Mouse (Mus musculus) heart, postnatal 0 days (tissue): ENCODE data around the gene Rtp3. TPM values are rescaled to one million over a fixed set of nuclear protein-coding genes. Genes with fewer than 3 reads are reported as not detected.

Experiments used
- ATAC-seq: fragments of 200-750 bp; cut with Nextera tagmentation; 2 replicates; pipeline ENCODE4 v1.8.0; 2017; ENCODE audit warnings: low read depth, moderate number of reproducible peaks, moderate library complexity; ENCODE audit not compliant: insufficient read depth
- DNase-seq: peaks from one replicate; pipeline ENCODE4 v3.0.0-alpha.2; 2016; ENCODE audit warnings: low spot score
- H3K27ac ChIP-seq: fragments of 300-500 bp; sonication (generic); 2 replicates; pipeline ENCODE4 v1.5.1; 2014; ENCODE audit warnings: low read depth, mild to moderate bottlenecking
- H3K27me3 ChIP-seq: fragments of 300-500 bp; sonication (generic); 2 replicates; pipeline ENCODE4 v1.6.1; 2014; ENCODE audit warnings: low read length, mixed read lengths; ENCODE audit not compliant: control insufficient read depth, insufficient read depth
- H3K36me3 ChIP-seq: fragments of 300-500 bp; sonication (generic); replicated peaks from 2 replicates; pipeline ENCODE4 v1.6.1; 2014; ENCODE audit warnings: low read length, mixed read lengths; ENCODE audit not compliant: control insufficient read depth, insufficient read depth
- H3K4me1 ChIP-seq: fragments of 300-500 bp; sonication (generic); 2 replicates; pipeline ENCODE4 v1.6.1; 2014; ENCODE audit warnings: antibody characterized with exemption; ENCODE audit not compliant: control insufficient read depth, insufficient read depth
- H3K4me2 ChIP-seq: fragments of 300-500 bp; sonication (generic); 2 replicates; pipeline ENCODE4 v1.6.1; 2014; ENCODE audit warnings: low read depth, mild to moderate bottlenecking, low read length, moderate library complexity
- H3K4me3 ChIP-seq: fragments of 300-500 bp; sonication (generic); 2 replicates; pipeline ENCODE4 v1.5.1; 2014; ENCODE audit warnings: low read depth, low read length
- H3K9ac ChIP-seq: fragments of 300-500 bp; sonication (generic); replicated peaks from 2 replicates; pipeline ENCODE4 v1.6.1; 2014; ENCODE audit warnings: low read depth, low read length, mixed read lengths
- H3K9me3 ChIP-seq: fragments of 300-500 bp; sonication (generic); replicated peaks from 2 replicates; pipeline ENCODE4 v1.6.1; 2016; ENCODE audit warnings: low read length; ENCODE audit not compliant: control insufficient read depth
- CTCF ChIP-seq: IDR thresholded peaks from 2 replicates; pipeline ENCODE4 v1.5.1; 2016; ENCODE audit warnings: antibody characterized with exemption, control low read depth, low read depth
- EP300 ChIP-seq: IDR thresholded peaks from 2 replicates; pipeline ENCODE4 v1.6.1; 2016; ENCODE audit warnings: antibody characterized with exemption, low read depth
- WGBS: fragments of 180-500 bp; shearing (Covaris S2); extraction: QIAGEN DNeasy Blood & Tissue Kit; methylation state at CpG from one replicate; pipeline ENCODE4 v1.1.7; 2014; 5-methylcytosine and 5-hydroxymethylcytosine counted together
- polyA plus RNA-seq: library from polyadenylated mRNA; unstranded; fragments of >200 nt; fragmentation: Nextera tagmentation; extraction: Ambion mirVana; gene quantifications from 2 replicates; pipeline ENCODE4 v1.2.1, GENCODE M21; 2015
- total RNA-seq: library from RNA; depleted of rRNA; stranded (reverse); fragments of >200 nt; gene quantifications from 2 replicates; pipeline ENCODE4 v1.2.3, GENCODE M21; 2014; ENCODE audit warnings: low replicate concordance

Gene Rtp3
- total and polyA plus RNA-seq, 2 experiments from 2014 or later: 0.26 to 1.4 TPM

GRCm38 (mm10) chr9:110950109-110950508 lies 40.3 kb downstream of the Rtp3 start:
- Histone ChIP-seq H3K27me3 (peaks cover 8% of the 10 kb centered on the region), H3K4me3 (no peak overlapping the region), H3K4me1 (peaks cover 11% of the 10 kb centered on the region), H3K27ac (no peak overlapping the region), H3K4me2 (no peak overlapping the region), H3K9ac (no peak overlapping the region), H3K9me3 (no peaks in the 10 kb centered on the region), H3K36me3 (no peaks in the 10 kb centered on the region)
- 99% methylated on average over 3 of the region's 3 CpGs for WGBS
- ATAC-seq (no peak), DNase-seq (no peak)
- TF ChIP-seq EP300 (no peak), CTCF (no peak)

- Histone ChIP-seq H3K4me2 (no peak overlapping the region), H3K27me3 (peaks cover 11% of the 10 kb centered on the region), H3K4me3 (no peak overlapping the region), H3K27ac (no peak overlapping the region), H3K9me3 (no peaks in the 10 kb centered on the region), H3K4me1 (peaks cover 11% of the 10 kb centered on the region), H3K36me3 (no peaks in the 10 kb centered on the region), H3K9ac (no peak overlapping the region)
- WGBS: 48% methylated on average over 8 of the region's 8 CpGs
- ATAC-seq (no peak), DNase-seq (no peak)
- no peak for TF ChIP-seq EP300
- TF ChIP-seq CTCF: no peak
These were observed 41.5 kb downstream of the Rtp3 start for GRCm38 (mm10) chr9:110948813-110949310.

- Histone ChIP-seq H3K4me1 (peaks cover 9% of the 10 kb centered on the region), H3K9ac (no peak overlapping the region), H3K4me2 (no peak overlapping the region), H3K4me3 (no peak overlapping the region), H3K27me3 (peaks cover 11% of the 10 kb centered on the region), H3K9me3 (no peaks in the 10 kb centered on the region), H3K27ac (no peak overlapping the region), H3K36me3 (no peaks in the 10 kb centered on the region)
- no peak for DNase-seq
- ATAC-seq: no peak
- whole genome bisulfite sequencing: 76% methylated on average over 6 of the region's 6 CpGs
- TF ChIP-seq CTCF (no peak), EP300 (no peak)
These were observed 42.5 kb downstream of the Rtp3 start for GRCm38 (mm10) chr9:110947900-110948299.

GRCm38 (mm10) chr9:110947261-110947661 lies 43.1 kb downstream of the Rtp3 start:
- H3K27ac ChIP-seq: no peak overlapping the region
- no peaks in the 10 kb centered on the region for H3K9me3 ChIP-seq
- no peak overlapping the region for H3K4me3 ChIP-seq
- no peaks in the 10 kb centered on the region for H3K36me3 ChIP-seq
- H3K27me3 ChIP-seq: peaks cover 11% of the 10 kb centered on the region
- H3K4me1 ChIP-seq: peaks cover 7% of the 10 kb centered on the region
- H3K4me2 ChIP-seq: no peak overlapping the region
- no peak overlapping the region for H3K9ac ChIP-seq
- DNase-seq (no peak), ATAC-seq (no peak)
- TF ChIP-seq EP300 (no peak), CTCF (no peak)
- WGBS: 59% methylated on average over 6 of the region's 6 CpGs

GRCm38 (mm10) chr9:110946548-110947044 lies 43.8 kb downstream of the Rtp3 start:
- H3K9ac ChIP-seq: no peak overlapping the region
- no peak for TF ChIP-seq EP300
- no peak for TF ChIP-seq CTCF
- no peak overlapping the region for H3K4me3 ChIP-seq
- peaks cover 11% of the 10 kb centered on the region for H3K27me3 ChIP-seq
- WGBS: 44% methylated on average over 20 of the region's 20 CpGs
- no peak for ATAC-seq
- no peaks in the 10 kb centered on the region for H3K36me3 ChIP-seq
- H3K27ac ChIP-seq: no peak overlapping the region
- DNase-seq: no peak
- no peaks in the 10 kb centered on the region for H3K9me3 ChIP-seq
- H3K4me2 ChIP-seq: no peak overlapping the region
- peaks cover 7% of the 10 kb centered on the region for H3K4me1 ChIP-seq

GRCm38 (mm10) chr9:110945926-110946325 lies 44.5 kb downstream of the Rtp3 start, which contains the start of gene Tdgf1:
Tdgf1 (minus strand) TSS chr9:110946158.
- Histone ChIP-seq H3K4me3 (no peak within 1 kb of the TSS), H3K4me1 (peaks cover 7% of the 10 kb centered on the region), H3K27me3 (peaks cover 11% of the 10 kb centered on the region), H3K4me2 (no peak within 1 kb of the TSS), H3K9ac (no peak within 1 kb of the TSS), H3K27ac (no peak within 1 kb of the TSS), H3K36me3 (no peaks in the 10 kb centered on the region), H3K9me3 (no peaks in the 10 kb centered on the region)
- ATAC-seq (no peak), DNase-seq (no peak)
- TF ChIP-seq EP300: no peak
- no peak for TF ChIP-seq CTCF
- 52% methylated on average over 11 of the region's 11 CpGs for WGBS
